Mouse (Mus musculus) CD4-positive helper T cell, adult 2 months (primary cell): Measurements from ENCODE around the gene Cdk14.

Experiments
- DNase-seq: peaks from one replicate; pipeline ENCODE4 v3.0.0-alpha.2; 2012; ENCODE audit warnings: low read depth, missing footprints, low spot score

Gene Cdk14

DNA sequence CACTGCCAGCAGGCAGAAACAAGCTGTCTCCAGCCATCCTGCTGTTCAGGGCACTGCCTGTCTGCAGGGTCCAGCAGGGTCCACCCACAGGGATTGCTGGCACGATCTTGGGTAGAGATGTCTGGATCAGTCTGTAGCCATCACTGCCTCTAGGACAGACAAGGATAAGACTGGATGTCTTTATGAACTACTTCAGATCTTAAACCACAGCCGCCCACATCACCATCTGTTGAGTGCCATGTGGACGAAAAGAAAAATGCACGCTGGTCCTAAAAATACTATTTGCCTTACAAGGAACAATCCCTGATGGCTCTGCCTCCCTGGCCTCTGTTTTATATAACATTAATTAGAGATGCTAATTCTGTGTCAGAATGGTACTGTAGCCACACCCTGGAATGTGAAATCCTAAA is 426.9 kb downstream of the Cdk14 start:
- no peak for DNase-seq

DNA sequence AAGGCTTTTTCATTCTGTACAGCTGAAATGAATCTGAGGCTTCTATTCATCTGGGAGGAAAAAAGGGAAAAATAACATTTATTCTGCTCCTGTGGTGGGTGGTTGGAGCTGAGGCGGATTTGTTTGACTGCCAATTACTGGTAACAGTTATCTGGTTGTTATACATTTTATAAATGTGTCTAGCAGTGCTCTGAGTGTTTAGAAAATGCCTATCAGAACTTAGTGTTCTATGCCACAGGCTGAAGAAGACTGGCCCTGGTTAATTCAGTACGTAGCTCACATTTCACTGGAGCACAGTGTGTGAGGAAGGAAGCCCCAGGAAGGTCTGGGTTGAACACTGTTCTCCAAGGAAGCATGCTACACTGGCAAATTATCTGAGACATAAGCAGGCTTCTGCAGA is 429.1 kb downstream of the Cdk14 start:
- DNase-seq: no peak

DNA sequence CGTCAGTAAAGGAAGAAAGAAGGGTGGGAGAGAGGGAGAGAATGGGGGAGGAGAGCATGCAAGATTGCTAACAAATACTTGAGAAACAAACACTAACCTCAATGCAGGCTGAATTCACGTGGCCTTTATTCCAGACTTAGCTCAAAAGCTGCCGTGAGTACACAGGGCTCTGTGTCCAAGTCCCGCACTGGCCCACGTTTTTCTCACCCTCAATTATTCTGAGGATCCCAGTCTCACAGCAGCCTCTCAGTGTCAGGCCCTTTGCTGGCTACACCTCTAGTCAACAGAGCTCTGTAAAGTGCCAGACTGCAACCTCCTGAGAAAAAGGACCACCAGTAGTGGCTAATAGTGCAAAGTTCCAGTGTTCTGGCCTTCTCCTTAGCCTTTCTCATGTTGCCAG is 429.9 kb downstream of the Cdk14 start:
- DNase-seq: no peak

DNA sequence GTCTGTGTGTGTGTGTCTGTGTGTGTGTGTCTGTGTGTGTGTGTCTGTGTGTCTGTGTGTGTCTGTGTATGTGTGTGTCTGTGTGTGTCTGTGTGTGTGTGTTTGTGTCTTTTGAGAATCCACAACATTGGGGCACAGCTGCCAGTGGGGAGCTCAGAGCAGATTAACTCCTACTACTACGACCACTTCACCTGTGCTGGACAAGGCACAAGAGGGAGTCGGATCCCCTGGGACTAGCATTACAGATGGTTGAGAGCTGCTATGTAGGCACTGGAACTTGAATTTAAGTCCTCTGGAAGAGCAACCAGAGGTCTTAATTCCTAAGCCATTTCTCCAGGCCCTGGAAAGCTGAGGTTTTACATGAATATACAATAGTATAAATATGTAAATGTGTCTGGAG is 433.9 kb downstream of the Cdk14 start:
- DNase-seq: no peak

DNA sequence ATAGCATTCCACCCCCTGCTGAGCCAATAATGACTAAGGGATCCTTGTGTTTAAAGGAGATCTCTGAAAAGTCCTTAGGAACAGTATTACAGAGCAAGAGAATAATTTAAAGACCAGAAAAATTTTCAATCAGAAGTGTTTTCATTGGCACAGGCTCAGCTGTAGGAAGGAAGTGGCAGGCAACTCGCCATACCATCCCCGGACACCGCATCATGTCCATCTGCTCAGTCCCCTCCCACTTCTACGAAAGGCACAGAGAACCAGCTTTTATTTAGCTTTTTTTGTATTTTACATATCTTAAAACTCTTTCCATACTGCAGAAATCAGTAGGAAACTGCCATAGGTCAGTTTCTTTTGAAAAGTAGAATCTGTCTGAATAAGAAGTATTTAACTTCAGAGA is 440.6 kb downstream of the Cdk14 start:
- DNase-seq: no peak

DNA sequence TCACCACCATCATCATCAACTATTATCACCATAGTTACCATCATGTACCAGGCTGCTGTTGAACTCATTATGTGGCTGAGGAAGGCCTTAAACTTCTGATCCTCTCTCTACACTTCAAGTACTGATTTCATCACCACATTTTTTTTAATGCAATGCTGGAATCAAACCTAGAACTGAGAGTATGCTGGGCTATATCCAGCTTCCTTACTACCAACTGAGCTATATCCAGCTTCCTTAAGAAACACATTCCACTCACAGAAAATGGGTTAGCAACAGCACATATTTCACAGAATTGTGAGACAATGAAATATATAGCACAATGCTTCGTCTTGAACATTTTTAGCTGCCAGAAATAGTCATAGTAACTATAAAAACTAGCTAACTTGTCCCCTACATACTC is 446.7 kb downstream of the Cdk14 start:
- no peak for DNase-seq

DNA sequence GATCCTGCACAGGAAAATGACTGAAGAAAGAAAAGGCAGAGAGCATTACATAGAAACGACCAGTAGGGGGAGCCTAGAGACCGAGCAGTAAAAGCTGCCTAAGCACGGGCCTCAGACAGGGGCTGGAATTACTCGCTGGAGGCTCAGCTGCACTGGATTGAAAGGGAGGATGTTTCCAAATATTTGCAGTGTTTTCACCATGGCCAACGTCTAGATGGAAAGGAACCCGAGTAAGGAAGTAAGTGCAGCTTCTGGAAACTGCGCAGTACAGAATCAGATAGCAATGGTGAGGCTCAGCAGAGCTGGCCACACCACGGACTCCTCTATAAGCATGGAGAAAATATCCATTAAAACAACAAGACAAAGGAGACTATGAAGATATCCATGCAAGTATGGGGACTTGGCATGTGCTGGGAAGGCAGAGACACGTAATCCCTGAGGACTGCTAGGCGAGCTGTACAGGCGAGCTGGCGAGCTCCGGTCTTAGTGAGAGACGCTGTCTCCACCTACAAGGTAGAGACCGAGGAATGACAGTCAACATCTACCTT is 458.0 kb downstream of the Cdk14 start:
- peak; percentile 40 for DNase-seq

DNA sequence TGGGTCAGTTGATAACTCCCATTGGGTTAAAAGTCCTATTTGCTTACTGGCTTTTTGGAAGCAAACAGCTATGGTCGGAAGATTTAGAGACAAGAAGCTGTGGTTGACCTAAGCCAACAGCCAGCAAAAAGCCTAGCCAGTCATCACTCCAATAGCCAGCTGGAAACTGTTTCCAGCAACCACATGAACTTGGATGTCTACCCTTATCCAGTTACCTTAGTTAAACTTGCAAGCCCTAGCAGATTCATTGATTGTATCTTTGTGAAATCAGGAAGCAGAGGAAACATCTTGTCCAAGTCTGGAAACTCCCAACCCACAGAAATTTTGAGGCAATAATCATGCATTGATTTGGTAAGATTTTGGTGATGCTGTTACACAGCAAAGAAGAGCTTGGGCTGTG is 458.5 kb downstream of the Cdk14 start:
- no peak for DNase-seq

DNA sequence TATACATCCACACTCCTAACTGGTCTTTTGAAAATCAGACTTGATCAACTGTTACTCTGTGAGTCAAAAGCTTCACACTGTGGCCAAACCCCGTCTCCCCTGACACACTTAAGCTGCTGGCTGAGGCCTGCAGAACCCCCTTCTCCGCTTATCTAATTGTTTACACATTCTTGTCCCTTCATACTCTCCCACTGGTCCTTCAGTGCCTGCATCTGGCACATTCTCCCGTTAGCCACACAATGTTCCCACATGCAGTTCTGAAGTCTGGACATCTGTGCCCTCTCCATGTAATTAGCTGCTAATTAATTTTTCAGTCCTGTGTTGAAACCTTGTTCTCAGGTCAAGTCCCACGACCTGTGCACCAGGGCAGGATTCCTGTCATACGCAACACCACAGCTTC is 460.7 kb downstream of the Cdk14 start:
- DNase-seq: no peak

DNA sequence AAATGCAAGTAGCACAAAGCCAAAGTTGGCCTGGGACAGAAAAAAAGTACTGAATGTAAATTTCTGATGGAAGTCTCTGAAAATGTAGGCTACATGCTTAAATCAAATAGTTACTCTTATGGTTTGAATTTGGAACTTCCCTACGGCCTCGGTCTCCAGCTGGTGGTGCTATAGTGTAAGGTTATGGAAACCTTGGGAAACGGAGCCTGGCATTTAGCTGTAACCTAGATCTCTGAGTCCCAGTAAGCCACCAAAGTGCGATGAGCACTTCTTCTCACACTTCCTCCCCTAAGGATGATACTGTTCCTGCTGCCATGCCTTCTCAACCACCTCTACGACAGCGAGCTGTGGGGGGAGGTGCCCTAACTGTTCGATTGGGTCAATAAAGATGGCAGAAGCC is 464.1 kb downstream of the Cdk14 start:
- DNase-seq: no peak

DNA sequence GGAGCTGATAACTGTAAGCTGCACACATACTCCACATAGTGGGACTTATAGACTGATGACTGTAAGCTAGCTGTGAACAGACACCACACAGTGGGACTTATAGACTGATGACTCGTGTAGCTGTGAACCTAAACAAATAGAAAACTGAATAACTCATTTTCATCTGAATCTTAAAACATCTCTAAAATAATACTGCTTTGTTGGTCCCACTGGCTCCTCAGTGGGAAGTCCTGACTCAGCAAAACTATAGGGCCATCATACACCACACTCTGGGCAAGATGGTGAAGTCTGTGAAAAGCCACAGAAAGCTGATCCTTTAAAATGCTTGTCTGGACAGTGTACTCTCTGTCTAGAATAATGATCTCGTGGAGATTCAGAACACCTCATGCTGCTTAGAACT is 464.7 kb downstream of the Cdk14 start:
- no peak for DNase-seq

DNA sequence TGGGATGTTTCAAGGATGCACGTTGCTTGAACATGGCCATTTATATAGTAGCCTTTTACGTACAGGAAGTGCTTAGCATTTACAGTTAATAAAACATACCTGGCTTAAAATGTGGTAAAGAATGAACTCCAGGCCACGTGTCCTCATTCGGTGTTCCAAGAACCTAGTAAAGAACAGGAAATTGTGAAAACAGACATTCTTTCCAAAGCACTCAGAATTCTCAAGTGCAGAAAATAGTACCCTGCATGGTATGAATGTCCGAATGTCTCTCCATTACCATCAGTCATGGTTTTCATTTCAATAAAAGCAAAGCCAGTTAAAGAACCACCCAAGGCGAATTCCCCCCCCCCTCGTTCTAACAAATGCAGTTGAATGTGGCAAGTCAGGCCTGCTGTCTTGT is 470.7 kb downstream of the Cdk14 start:
- no peak for DNase-seq

DNA sequence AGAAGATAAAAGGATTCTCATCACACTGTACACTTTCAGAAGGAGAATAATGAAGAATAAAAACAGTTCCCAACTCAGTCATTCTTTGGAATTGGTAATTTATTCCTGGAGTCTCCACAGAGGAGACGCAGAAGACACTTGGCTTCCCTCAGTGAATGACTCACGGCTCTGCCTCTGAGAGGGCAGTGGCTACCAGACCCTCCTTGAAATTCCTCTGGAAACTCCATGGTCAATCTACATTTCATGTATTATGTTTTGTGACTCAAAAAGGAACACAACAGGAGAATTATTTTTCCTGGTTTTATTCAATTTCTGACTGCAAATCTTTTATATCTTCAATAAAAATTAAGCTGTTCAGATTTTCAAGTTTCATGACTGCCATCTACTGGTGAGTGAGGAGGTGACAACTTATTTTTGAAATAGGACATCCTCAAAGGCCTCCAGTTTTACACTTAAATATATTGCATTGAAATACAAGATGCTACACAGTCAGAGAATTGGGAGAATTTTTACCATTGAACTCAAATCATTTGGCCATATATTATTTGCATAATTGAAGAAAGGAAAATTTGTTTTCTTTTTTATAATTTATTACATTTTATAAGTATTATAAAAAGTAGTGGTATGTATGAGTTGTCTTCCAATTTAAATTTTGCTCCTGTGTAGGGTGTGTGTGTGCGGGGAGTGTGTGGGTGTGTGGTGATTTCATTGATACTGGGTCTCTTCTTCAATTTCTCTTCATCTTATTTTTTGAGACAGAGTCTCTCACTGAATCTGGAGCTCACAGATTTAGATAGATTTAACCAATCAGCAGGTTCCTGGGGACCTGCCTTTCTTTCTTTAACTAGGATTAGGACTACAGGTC is 471.8 kb downstream of the Cdk14 start:
- DNase-seq: no peak

DNA sequence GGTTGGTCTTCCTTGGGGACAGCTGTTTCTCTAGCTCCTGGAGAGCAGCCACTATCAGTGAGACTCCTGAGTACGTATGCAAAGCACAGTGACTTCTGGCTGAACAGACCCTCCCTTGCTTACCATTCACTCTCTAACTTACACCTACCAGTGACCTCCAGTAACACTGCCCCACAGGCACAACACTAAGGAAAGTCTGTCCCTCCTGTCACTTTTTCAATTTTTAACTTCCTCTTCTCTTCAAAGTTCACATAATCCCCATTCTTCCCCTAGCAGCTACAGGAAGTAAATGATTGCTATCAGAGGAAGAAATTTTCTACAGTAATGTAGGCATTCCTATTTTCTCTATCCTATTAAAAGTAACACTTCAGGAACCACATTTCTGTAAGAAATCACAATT is 485.0 kb downstream of the Cdk14 start:
- no peak for DNase-seq

DNA sequence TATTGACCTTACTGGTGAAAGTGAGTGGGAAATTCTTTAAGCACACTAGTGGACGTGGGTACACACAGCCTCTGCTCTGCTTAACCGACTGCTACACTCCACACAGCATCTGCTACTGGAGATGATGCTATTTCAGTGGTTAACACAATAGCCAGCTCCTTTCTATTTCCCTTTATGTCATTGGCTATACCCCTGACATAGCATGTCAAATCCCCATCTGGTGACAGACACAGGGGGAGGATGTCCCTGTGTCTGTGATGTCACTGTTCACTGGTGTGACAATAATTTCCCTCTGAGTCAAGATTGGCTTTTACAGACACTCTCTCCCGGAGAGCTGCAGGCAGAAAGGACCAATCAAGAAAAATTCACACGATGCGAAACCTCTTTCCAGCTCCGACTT is 485.6 kb downstream of the Cdk14 start:
- DNase-seq: no peak

DNA sequence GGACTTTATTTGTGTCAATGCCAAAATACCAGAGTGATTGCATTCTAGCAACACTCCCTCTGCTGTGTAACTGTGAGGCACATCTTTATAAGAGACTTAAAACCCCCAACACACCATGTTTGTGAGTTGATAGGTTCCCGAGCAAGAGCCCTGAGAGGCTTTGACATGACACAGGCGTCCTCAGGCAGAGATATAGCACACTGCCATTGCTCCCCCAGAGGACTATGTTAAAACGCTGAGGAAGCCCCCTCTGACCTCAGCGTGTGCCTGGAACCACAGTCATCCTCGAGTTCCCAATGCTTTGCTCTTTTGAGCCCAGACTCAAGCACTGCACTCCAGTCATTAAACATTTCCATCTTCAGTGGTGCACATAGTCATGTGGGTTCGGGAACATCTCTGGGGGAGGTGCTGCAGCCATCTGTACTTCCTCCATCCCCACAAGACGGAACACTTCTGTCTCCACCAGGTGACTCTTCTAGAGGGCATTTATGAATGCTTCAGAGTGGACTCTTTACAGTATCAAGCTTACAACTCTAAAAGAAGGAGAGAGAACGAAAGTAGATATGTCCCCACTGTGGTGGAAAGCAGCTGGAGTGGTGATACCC is 488.5 kb downstream of the Cdk14 start:
- DNase-seq: no peak

DNA sequence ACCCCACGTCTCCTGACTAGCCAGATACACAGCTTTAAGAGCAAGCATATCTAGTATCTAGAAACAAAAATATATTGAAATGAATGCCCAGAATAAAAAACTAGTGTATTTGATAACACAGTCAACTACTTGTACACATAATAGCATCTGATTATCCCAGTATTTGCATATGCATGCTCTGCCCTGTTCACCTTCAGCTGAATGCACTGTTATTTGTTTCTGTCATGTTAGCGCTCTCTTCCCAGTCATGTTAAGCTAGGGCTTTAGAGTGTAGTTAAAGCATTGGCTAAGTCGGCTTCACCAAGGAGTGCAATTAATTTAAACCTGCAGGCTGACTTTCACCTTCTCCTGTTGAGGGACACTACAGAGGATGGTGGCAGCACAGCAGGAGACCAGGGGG is 490.5 kb downstream of the Cdk14 start:
- DNase-seq: no peak

DNA sequence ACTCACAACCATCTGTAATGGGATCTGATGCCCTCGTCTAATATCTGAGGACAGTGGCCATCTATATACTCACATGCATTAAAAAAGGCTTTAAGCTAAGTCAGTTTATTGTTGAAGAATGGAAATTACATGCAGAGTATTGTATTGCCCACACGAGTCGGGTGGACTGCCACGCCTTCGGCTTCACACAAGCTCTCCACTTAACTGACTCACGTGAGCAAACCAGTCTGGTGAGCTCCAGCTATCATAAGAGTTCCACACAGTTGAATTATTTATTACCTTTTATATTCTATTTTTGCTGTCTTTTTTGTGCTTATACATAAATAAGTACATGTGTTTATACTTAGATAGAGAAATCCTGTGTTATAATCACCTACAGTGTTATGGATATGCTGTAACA is 495.2 kb downstream of the Cdk14 start:
- DNase-seq: no peak

DNA sequence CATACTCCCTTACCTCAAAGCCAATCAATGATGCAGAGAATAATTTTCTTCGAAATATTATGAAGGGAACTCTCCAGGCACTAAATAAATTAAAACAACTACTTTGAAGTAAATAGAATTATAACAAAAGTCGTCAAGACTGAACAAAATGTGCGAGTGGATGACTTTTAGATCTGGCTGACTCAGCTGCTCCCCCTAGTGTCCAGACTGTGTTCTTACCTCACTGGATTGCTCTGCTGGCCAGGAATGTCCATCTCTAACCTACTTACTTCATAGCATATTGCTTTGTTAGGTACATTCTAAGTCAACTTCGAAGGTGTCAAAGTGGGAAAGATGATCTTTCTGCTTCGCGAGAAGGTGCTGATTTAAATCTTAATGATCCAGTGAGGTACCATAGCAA is 501.7 kb downstream of the Cdk14 start:
- peak; percentile 24 for DNase-seq

DNA sequence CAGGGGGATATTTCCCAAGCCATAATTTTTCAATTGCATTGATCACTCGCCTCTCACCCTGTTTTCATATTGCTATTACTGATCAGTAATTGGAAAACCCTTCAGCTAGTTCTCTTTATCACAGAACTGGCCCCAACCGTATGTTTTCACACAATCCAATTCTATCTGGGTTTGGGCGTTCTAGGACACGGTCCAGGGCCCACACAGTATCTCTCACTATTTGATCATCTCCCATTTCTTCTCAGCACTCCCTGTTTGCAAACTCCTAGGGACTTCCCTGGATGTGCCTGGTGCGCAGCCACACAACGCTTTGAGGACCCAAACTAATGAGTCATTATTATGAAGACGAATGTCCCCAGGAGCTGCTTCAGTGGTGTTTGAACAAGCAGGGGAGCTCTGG is 502.4 kb downstream of the Cdk14 start:
- DNase-seq: no peak

DNA sequence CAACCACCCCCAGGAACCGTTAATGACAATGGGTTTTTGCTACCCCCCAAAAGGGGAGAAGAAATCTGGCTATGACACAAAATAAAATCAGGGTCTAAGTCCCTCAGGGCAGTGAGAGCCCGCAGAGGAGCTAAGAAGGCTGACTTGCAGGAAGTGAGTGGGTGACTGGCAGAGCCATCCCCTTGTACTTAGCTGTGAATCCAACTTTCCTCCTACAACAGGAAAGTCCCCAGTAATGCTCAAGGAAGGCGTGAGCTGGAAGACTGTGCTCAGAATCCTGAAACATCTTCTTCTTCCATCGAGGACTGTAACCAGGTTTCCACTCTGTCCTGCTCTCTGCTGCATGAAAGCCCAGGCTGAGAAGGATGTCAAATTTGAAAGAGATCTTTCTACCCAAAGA is 502.8 kb downstream of the Cdk14 start:
- no peak for DNase-seq

DNA sequence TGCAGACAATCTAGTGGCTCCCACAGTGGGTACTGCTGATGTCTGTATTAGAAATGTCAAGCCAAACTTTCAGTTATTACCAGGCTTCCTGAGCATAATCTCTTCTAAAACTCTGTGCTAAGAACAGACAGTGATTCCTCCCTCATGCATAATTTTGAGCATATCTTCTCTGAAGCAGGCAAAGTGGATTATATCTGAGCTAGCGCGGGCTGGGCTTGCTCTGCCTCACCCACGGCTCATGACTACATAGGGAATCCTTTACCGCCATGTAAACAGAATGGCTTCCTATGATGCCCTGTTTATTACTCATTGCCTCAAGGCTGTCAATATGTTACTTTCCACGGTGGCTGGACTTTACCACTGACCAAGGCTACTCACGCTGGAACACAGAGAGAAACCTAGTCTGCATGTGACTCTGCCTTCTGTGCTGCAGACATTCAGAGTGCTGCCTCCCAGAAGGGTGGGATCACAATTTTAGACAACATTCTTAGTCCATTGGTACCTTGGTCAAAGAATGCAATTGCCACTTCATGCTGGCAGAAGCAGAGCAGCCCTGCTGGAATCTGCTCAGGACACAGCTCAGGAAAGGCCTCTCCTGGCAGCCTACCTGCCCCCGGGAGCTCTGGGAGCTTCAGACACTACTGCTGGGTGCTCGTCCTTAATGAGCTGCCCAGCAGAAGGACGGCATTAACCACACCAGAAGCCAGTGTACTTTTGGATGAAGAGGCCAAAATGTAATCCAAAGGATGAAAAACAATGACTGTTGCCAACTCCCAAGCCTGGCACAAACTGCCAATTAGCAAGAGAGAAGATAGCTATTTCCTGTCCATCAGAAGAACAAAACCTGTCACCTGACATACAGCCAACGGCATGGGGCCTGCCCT is 503.5 kb downstream of the Cdk14 start:
- DNase-seq: no peak
